Mouse (Mus musculus): Measurements from ENCODE around the gene Olfr353. TPM values are rescaled to one million over a fixed set of nuclear protein-coding genes. Genes with fewer than 3 reads are reported as not detected.

Olfr353 gene
- not detected in 2 replicates for polyA plus RNA-seq (2012; rRNA removed)

GRCm38 (mm10) chr2:36892836-36893235 is at the start of gene Olfr353:
Gene Olfr353 (minus strand): TSS chr2:36892936.

GRCm38 (mm10) chr2:36936821-36937220 is 44.1 kb upstream of the Olfr353 start, which contains the start of gene Olfr356:
Gene Olfr356 (plus strand): TSS chr2:36937121.

DNA sequence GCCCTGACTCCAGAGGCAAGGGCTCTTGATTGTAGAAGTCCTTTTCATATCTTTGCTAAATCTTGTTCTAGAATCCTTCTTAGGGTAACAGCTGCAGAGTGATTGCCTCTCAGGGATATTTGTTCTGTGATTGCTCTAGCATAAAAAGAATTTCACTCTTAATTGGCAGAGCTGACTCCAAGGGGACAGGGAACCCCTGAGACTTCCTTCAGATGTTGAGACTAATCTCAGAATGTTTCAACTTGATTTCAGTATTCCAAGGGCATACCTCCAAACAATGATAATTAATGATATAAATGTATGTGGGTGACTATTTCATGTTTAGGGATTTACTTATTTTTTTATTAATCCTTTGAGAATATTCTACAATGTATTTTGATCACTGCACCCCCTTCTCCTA is 36.1 kb upstream of the Olfr353 start, which contains the start of gene Olfr355:
Gene Olfr355 (minus strand): TSS at position 101 of the 400 bp plus-strand sequence.

DNA sequence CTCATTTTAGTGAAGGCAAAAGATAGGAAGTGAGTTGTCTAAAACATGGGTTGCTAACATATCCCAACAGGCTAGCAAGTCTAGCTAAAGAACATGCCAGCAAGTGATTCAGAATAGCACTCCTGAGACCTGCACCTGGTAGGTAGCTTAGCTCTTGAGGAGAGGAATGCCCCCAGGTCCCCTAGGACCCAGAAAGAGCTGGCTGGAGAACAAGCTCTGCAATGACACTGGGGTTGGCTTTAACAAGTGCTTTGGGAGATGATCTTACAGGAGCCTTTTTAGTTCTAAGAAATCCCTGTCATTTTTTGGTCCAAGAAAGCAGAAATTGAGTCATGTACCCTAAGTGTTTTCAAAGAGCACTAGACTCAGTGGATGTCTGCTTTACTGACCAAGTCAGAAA is 12.6 kb upstream of the Olfr353 start, which contains the start of gene Olfr354:
Gene Olfr354 (plus strand): TSS at position 301 of the 400 bp plus-strand sequence.

GRCm38 (mm10) chr2:36868160-36868559 is 24.6 kb downstream of the Olfr353 start, which contains the start of gene Olfr352:
Gene Olfr352 (plus strand): TSS chr2:36868460.

DNA sequence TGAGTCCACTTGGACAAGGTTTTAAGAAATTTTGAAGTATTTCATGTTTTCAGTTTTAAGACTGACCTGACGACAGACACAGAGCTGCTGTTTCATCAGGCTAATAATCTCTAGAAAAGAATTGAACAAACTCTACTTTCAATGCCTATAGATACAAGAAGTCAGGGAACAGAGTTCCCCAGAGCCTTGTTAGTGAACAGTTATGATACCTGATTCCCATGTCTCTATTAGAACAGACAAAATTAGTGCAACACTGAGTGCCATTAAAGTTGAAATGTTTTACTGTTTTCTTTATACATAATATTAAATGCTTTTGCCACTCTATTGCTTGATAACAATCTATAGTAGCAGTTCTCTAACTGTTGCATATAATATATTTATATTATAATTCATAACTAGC is 30.2 kb downstream of the Olfr353 start, which contains the start of gene Olfr351:
Gene Olfr351 (minus strand): TSS at position 101 of the 400 bp plus-strand sequence.

DNA sequence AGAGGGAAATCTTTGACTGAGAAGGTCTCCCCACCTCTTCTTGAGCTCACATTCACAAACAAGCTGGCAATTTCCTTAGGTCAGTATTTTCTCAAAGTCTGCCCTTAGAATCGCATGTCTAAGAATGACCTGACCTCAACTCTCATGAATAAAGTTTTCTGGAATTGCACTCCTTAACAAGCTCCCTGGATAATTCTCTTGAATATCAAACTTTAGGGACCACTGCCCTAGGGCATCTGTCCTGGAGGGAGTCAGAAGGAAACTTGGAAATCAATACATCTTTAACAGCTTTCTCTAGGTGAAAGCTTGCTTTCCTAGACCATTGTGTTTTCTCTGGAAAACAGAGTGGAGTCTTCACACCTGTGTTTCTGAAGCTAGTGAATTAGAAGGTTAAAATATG is 46.7 kb downstream of the Olfr353 start, which contains the start of gene Olfr350:
Gene Olfr350 (plus strand): TSS at position 301 of the 400 bp plus-strand sequence.

Other genes with a start within 250 kb of the Olfr353 start
- gene Olfr346, start 207.1 kb downstream of the Olfr353 start, polyA plus RNA-seq (2012; rRNA removed): not detected in 2 replicates
- not detected in 2 replicates for gene Olfr347, start 161.0 kb downstream of the Olfr353 start, polyA plus RNA-seq (2012; rRNA removed)
- not detected in 2 replicates for gene Olfr348, start 108.7 kb downstream of the Olfr353 start, polyA plus RNA-seq (2012; rRNA removed)
- gene Olfr50, start 102.4 kb downstream of the Olfr353 start, polyA plus RNA-seq (2012; rRNA removed): not detected in 2 replicates
- gene Olfr3, start 75.9 kb downstream of the Olfr353 start, polyA plus RNA-seq (2012; rRNA removed): not detected in 2 replicates
- gene Olfr350, start 46.6 kb downstream of the Olfr353 start, polyA plus RNA-seq (2012; rRNA removed): not detected in 2 replicates
- gene Olfr351, start 30.3 kb downstream of the Olfr353 start, polyA plus RNA-seq (2012; rRNA removed): not detected in 2 replicates
- gene Olfr352, start 24.5 kb downstream of the Olfr353 start, polyA plus RNA-seq (2012; rRNA removed): not detected in 2 replicates
- gene Olfr354, start 12.7 kb upstream of the Olfr353 start, polyA plus RNA-seq (2012; rRNA removed): not detected in 2 replicates
- gene Olfr355, start 36.0 kb upstream of the Olfr353 start, polyA plus RNA-seq (2012; rRNA removed): not detected in 2 replicates
- not detected in 2 replicates for gene Olfr356, start 44.2 kb upstream of the Olfr353 start, polyA plus RNA-seq (2012; rRNA removed)
- gene Olfr357, start 100.9 kb upstream of the Olfr353 start, polyA plus RNA-seq (2012; rRNA removed): not detected in 2 replicates
- not detected in 2 replicates for gene Olfr358, start 116.4 kb upstream of the Olfr353 start, polyA plus RNA-seq (2012; rRNA removed)
- gene Olfr360, start 172.8 kb upstream of the Olfr353 start, polyA plus RNA-seq (2012; rRNA removed): not detected in 2 replicates
- not detected in 2 replicates for gene Olfr361, start 196.4 kb upstream of the Olfr353 start, polyA plus RNA-seq (2012; rRNA removed)
- not detected in 2 replicates for gene Olfr362, start 225.0 kb upstream of the Olfr353 start, polyA plus RNA-seq (2012; rRNA removed)
- gene Olfr364-ps1, start 246.4 kb upstream of the Olfr353 start, polyA plus RNA-seq (2012; rRNA removed): not detected in 2 replicates